Mouse (Mus musculus): ENCODE results near the gene Gm49320.

The Gm49320 gene

DNA sequence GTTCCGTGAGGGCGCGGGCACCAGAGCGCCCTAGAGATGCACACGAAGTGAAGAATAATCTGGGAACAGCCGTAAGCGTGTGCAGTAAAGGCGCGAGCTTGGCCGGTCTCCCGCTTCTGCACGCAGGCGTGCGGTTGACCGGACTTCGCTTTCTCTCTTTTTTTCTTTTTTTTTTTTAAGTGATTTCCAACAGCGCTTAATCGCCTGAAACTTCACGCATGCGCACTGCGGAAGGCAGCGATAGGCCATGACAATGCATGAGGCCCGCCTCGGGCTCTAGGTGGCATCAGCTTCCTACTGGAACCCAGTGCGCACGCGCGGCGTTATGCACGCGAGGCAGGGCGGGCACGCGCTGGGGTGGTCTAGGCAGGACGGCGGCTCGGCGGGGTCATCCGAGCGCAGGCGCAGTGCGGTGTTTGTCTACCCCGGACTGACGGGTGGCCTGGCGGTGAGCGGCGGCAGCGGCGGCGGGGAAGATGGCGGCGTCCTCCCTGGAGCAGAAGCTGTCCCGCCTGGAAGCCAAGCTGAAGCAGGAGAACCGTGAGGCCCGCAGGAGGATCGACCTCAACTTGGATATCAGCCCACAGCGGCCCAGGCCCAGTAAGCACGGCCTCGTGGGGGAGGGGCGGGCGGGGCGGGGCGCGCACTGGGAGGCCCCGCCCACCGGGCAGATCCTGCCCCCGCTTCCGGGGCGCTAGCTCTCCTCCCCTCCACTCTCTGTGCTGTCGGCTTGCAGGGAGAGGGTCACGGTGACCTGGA lies at the start of gene Gm49320, which contains the start of gene Map2k7:
Gm49320 (plus strand) TSS at position 432 of the 759 bp plus-strand sequence.
Map2k7 (plus strand) TSS at position 307 of the 759 bp plus-strand sequence.
- DNase-seq (ENCODE audit: low spot score) = peak; percentile 100

DNA sequence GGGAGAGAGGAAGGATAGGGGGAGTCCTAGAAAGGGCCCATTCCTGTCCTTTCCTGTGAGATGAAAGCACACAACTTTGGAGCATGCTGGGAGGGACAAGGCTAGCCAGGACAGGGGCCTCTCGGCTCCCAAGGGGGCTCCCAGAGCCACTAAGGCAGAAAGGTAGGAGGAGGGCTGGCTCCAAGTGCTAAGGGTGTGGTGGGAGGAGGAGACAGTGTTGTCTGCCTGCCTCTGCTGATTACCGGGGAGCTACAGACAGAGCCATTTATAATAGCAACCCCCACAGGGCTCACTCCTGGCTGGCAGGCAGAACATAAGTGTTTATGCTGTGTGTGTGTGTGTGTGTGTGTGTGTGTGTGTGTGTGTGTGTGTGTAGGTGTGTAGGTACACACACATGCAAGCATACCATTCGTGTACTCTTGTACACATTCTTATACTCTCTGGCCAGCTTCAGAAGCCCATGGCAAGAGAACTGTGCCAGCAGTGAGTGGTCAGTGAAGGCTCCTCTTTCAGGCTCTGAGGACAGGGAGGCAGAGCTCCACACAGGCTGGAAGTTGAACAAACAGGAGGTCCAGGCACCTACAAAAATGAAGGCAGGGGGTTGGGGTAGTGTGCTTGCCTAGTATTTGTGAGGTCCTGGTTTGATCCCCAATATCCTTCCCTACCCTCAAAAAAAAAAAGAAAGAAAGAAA lies 49.5 kb upstream of the Gm49320 start:
- DNase-seq (ENCODE audit: low spot score) = no peak

DNA sequence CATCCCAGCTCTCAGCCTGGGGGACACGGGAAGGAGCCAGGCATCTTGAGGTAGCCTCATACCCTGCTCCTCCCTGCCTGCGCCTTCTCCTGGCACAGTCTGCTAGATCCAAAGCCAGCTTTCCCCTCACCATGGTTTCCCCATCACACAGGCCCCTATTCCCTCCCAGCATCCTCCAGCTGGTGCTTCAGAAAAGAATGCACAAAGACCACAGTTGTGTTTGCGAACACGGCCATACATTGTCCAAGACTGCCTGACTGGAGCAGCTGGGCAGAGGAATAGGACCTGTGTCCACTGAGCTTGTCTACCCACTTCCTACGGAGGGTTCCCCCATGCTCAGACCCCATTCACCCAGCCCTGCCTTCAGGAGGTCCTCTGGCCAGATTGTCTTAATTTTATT lies 46.4 kb upstream of the Gm49320 start:
- peak; percentile 70 for DNase-seq (ENCODE audit: low spot score)

DNA sequence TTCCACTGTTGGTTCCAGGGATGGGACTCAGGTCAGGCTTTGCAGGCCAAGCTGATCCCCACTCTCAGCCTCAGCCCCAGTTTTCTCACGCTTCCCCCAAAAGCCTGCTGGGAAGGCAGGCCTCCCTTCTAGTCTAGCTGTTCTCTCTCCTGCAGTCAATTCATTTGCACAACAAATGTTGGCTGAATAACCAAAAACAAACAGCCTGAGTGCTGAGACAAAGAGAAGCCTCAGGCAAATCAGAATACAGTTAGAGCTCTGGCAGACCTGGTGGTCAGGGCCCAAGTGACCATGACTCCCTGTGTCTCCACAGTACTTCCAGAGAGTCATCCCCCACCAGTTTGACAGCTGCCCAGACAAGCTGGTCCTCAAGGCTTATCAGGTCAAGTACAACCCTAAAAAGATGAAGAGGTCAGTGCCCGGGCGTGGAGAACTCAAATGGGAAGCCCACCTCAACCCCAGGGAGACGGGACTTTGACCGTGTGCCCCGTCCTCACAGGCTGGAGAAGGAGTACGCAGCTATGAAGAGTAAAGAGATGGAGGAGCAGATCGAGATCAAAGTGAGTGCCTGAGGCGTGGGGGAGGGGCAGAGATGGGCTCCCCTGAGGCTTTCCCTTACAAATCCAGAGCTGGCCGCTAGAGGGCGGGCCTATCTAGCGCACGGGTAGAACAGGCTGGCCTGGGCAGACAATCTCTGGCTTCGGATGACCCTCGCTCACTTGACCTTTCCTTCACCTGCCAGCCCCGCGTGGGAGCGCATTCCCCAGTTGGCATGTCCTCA lies 45.7 kb upstream of the Gm49320 start:
- peak; percentile 94 for DNase-seq (ENCODE audit: low spot score)

DNA sequence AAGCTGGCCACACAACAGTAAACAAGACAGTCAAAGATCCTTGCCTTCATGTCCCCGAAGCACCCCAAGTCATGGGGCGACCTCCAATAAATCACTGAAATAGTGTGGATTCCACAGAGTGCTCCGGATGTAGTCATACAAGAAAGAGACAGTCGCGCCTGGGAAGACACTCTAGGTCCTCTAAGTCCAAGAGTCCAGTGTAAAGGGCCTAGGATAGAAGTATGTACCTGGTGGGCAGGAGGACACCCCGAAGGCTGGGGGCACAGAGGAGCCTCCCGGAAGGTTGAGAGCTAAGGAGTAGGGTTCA lies 45.1 kb upstream of the Gm49320 start:
- DNase-seq (ENCODE audit: low spot score) = no peak

DNA sequence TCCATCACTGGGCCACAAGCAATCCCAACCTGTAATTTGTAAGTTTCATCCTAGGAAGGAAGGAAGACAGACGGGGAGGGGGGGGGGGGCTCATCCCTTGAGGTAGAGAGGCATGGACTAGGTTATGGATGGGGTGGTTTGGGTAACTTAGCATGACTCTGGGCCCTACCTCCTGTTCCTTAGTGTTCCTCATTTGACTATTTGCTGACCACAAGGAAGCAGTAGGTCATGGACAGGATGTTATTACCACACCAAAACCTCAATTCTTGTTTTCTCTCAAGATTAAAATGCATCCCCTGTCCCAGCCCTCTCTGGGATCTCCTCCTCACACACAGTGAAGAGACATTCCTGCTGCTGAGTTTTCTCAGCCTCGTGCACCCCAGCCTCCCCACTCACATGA lies 37.3 kb upstream of the Gm49320 start:
- DNase-seq (ENCODE audit: low spot score) = no peak

DNA sequence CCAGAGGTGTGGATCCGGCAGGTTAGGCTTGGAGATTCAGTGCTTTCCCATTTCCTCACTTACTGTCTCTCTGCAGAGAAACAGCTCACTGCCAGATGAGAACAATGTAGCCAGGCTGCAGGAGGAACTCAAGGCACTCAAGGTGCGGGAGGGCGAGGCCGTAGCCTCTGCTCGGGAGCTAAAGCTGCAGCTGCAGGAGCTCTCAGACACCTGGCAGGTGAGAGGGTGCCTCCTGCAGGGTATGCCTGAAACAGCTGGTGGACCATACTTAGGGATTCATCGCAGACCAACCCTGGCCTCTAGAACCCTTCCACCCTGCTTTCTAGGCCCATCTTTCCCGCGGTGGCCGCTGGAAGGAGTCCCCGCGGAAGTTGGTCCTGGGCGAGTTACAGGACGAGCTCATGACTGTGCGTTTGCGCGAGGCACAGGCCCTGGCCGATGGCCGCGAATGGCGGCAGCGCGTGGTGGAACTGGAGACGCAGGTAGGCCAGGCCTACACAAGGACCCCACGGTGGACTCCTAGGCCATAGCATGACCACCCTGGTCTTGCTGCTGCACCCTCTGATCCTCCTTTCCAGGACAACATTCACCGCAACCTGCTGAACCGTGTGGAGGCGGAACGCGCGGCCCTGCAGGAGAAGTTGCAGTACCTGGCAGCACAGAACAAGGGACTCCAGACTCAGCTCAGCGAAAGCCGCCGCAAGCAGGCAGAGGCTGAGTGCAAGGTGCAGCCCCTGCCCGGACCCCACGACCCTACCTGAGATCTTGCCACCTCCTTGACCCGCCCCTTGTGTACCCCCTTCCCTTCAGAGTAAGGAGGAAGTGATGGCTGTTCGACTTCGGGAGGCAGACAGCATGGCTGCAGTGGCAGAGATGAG lies 33.2 kb upstream of the Gm49320 start:
- DNase-seq (ENCODE audit: low spot score) = no peak

DNA sequence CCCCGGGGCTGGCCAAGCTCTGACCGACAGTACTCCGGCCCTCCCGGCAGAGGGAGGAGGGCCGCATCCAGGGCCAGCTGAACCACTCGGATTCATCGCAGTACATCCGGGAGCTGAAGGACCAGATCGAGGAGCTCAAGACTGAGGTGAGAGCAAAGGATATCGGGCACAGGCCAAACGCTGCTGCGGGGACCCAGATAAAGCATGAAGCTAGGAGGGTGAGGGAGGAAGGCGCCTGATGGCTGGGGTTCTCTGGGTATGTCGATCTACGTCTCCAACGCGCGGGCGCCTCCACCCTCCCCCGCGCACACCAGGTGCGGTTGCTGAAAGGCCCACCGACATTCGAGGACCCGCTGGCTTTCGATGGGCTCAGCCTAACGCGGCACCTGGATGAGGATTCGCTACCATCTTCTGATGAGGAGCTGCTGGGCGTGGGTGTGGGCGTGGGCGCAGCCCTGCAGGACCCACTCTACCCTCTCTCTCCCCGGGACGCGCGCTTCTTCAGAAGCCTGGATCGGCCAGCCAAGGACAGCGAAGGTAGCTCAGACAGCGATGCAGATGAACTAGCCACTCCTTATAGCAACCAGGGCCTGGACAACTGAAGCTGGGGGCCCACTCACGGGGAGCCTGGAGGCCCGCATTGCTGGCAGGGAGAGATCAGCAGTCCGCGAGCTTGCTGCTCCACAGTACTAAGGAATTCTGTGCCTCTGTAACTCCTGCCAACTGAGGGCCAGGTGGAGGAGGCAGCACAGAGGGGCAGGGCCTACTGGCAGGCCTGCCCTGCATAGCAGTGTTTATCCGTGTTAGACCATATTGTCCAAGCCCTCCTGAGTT lies 32.3 kb upstream of the Gm49320 start:
- no peak for DNase-seq (ENCODE audit: low spot score)

DNA sequence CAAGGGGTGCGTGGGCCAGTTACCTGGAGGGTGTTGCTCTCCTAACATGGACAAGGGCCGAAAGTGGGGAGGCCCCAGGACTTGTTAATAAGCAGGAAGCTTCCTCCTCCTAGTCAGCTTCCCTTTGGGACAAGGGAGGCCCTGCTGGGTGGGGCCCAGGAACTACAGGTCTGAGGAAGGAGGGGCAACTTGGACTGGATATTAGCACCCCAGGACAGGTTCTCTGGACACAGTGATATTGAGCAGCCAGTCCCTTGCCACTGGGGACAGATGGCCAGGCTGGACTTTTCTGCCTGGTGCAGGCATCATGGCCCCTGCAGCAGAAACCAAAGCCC lies 31.7 kb upstream of the Gm49320 start:
- no peak for DNase-seq (ENCODE audit: low spot score)

DNA sequence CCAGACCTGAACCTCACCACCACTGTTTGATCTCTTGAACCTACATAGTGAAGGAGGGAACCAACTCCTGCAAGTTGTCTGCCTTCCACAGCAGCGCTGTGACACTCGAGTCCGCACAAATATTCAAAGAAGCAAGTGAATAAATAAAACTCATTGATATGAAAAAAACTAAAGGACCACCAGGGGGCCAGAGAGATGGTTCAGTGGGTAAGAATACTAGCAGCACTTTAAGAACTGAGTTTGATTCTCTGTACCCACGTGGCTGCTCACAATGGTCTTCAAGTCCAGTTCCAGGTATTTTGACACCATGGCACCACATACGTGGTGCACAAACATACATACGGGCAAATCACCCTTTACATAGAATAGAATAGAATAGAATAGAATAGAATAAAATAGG lies 27.6 kb upstream of the Gm49320 start:
- DNase-seq (ENCODE audit: low spot score) = no peak

DNA sequence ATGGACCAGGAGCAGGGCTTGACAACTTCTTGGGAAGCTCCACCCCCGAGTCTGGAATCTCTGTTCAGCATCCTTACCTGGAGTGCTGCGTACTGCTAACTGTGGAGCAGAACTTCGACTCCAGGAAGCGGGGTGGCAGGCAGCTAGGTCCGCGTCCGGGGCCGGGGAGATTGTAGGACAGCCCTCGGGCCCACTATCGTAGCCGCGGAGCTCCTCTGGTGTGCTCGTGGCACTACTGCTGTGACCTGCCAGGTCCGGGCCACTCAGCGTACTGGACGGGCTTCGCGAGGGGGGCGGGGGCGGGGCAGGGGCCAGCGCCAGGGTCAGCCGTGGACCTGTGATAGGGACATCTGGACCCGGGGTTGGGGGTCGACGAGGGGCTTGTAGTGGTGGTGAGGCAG lies 25.9 kb upstream of the Gm49320 start:
- DNase-seq (ENCODE audit: low spot score) = no peak

DNA sequence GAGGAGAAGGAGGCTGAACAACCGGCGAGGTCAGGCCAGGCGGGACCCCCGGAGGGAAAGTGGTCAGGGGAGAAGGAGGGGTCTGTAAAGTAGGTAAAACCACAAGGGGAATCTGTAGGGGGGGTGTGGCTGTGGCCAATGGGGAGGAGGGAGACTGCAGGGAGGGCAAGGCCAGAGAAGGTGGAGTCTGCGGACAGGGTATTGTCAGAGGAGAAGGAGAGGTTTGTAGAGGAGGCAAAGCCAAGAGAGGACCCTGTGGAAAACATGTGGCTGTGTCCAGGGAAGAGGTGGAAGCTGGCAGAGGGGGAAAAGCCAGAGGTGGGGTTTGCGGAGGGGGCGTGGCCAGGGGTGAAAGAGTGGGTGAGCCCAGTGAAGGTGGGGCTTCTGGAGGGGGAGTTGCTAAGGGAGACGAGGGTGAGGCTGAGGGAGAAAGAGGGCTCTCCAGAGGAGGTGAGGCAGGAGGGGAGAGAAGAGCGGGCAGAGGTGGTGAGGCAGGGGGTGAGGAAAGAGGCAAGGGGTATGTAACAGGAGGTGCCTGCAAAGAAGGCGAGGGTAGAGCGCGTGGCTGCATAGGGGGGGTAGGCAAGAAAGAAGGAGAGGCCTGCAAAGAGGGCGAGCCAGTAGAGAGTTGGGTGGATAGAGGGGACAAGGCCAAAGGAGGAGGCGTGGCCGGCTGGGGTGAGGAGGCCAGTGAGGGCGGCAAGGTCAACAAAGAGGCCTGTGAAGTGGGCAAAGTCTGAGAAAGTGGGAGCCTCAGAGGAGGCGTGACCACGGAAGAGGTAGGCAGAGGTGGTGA lies 25.3 kb upstream of the Gm49320 start:
- no peak for DNase-seq (ENCODE audit: low spot score)

DNA sequence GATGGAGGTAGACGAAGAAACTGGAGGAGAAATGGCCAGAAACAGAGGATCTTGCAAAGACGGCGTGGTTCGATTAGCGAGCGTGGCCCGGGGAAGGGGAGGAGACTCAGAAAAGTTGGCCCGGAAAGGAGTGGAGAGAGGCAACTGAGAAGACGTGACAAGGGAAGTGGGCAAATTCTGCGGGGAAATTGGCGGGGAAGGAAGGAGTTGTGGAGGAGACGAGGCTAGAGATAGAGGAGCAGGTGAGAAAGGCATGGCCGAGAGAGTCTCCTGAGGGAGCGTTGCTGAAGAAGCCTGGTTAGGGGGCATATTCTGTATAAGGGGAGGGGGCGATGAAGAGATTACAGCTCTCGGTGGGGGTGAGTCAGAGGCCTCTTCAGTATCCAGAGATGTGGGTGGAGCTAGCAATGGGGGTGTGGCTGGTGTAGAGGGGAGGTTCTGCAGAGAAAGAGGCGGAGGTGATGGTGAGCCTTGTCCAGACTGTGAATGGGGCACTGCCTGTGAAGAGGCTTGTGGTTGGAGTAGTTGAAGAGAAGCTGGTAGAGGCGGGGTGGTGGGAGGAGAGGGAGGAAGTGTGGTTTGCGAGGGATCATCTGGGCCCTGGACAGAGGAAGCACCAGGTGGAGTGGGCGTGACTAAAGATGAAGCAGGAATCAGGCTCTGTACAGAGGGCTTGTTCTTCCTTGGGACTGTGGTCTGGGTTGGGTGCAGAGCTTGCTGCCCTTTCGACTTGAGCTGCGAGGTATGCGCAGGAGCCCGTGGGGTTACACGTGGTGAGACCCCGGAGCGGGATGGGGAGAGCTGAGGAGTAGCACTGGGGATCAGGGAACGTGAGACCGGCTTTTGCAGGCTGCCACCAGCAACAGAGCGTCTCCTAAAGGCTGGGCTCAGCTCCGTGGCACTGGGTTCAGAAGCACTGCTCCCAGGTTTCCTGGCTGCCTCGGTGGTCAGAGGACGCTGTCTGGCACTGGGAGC lies 24.4 kb upstream of the Gm49320 start:
- DNase-seq (ENCODE audit: low spot score) = no peak

DNA sequence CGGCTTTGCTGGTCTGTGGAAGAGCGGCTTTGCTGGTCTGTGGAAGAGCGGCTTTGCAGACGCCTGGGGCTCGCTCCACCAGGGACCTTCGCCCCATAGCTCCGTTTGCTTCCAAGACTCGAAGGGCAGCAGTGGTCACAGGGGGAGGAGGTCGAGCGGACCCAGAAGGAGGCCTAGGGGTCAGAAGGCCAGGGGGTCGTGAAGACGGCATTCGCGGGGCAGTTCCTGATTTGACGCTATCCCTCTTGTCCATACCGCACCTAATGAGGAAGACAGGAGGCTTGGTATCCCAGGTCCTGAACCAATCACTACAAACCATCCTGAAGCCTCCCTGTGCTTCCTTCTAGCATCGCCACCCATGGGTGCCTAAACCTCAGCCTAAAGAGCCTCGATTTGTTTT lies 22.4 kb upstream of the Gm49320 start:
- no peak for DNase-seq (ENCODE audit: low spot score)

DNA sequence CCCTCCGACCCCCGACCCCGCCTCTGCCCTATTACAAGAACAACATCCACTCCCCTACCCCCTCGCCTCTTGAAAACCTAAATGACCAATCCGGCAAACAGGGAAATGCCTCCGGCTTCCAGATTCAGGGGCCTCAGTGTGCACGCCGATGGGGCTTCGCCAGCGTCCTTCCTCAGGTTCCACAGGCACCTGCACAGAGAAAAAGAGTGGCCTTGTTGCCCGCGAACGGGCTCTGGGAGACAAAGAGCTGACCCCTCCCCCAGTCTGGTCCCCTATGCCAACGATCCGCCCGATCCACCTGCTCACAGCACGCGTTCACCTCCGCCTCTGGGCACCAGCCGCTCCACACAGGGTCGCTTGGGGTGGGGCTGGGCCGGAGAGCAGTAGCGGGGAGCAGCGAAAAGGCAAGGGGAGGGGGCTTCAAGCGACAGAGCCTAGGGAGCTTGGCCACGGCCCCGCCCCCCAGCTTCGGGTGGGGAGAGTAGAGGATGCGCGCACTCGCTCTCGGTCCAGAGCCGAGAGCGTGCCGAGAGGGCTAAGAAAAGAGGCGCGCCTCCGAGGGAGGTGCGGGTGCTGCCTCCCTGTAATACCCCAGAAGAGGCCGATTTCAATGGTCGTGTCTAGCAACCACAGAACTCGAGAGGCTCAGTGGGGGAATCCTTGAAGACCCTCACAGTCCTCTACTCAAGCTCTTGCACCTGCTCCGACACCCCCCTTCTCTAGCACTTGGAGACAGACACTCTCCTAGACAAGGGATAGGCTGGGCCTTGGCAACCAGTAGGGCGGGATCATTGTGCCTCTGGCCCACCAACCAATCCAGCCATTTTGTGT lies 21.7 kb upstream of the Gm49320 start, which contains the start of gene Prr36:
Prr36 (minus strand) TSS at position 669 of the 831 bp plus-strand sequence.
- no peak for DNase-seq (ENCODE audit: low spot score)

DNA sequence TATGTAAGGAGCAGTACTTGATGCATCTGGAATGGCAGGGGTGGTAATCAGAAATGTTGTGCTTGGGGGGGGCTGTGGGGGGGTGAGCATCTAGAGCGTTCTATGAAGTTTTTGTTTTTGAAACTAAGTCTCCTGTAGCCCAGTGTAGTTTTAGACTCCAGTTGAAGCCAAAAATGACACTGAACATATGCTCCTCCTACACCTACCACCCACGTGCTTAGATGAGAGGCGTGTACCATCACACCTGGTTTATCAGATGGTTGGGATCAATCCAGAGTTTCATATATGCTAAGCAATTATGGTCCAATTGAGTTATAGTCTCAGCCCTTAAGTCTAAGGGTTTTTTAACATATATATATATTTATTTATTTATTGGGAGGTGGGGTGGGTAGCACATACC lies 19.0 kb upstream of the Gm49320 start:
- DNase-seq (ENCODE audit: low spot score) = no peak

DNA sequence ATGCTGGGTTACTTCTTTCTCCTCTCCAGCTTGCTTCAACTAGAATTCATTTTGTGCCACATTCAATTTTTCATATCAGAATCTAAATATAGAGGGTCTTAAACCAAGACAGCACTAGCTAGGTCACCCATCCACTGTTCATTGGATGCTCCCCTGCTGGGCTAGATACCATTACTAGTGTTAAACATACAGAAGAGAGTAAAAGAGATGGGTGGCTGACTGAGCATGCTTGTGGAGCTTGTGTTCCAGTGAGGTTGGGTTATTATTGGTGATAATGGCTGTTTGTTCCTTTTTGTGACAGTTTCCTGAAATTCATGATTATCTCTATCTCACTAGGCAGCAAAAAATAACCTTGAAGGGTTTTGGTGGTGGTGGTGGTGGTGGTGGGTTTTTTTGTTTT lies 16.6 kb upstream of the Gm49320 start:
- DNase-seq (ENCODE audit: low spot score) = no peak

DNA sequence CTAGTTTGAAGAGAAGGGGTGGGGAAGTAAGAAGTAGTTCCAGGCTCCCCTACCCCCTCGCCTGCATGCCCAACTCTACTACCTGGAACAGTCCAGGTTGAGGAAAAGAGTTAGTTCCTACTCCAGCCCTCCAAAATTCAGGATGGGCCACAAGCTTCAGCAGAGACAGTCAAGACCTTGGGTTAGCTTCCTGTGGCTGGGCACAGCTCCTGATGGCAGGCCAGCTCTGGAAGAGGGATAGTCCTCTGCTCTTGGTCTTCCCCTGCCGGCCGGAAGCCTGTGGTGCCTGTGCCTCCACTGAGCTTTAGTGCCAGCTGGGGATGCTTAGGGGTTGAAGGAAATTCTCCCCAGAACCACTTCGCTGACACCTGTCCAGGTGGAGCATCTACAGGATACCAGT lies 12.3 kb upstream of the Gm49320 start:
- DNase-seq (ENCODE audit: low spot score) = no peak

All from layer of hippocampus, adult 11-12 months (tissue).